Mouse (Mus musculus) hindlimb bud, embryonic 11.5 days (tissue): ENCODE results near the gene Trpv2.

Experiments used
- DNase-seq: peaks from one replicate; pipeline ENCODE4 v3.0.0-alpha.2; 2012; ENCODE audit warnings: low read depth, low spot score; ENCODE audit errors: extremely low spot score

The Trpv2 gene

GRCm38 (mm10) chr11:62603312-62604056 lies 29.2 kb downstream of the Trpv2 start:
- no peak for DNase-seq

GRCm38 (mm10) chr11:62604123-62604706 lies 29.9 kb downstream of the Trpv2 start:
- DNase-seq: no peak

- DNase-seq: no peak
Observed at GRCm38 (mm10) chr11:62604886-62605618, 30.8 kb downstream of the Trpv2 start.

GRCm38 (mm10) chr11:62605619-62606298 lies 31.5 kb downstream of the Trpv2 start:
- DNase-seq: no peak

- no peak for DNase-seq
Observed at GRCm38 (mm10) chr11:62606299-62607169, 32.2 kb downstream of the Trpv2 start.

GRCm38 (mm10) chr11:62607170-62607951 lies 33.1 kb downstream of the Trpv2 start:
- DNase-seq: no peak

- DNase-seq: no peak
Observed at GRCm38 (mm10) chr11:62607952-62608201, 33.6 kb downstream of the Trpv2 start.

- no peak for DNase-seq
Observed at GRCm38 (mm10) chr11:62608826-62609675, 34.8 kb downstream of the Trpv2 start.

- DNase-seq: no peak
Observed at GRCm38 (mm10) chr11:62610304-62610703, 36.0 kb downstream of the Trpv2 start.

- DNase-seq: no peak
Observed at GRCm38 (mm10) chr11:62612604-62613003, 38.3 kb downstream of the Trpv2 start.

GRCm38 (mm10) chr11:62613657-62614365 lies 39.5 kb downstream of the Trpv2 start:
- DNase-seq: peak; percentile 93

GRCm38 (mm10) chr11:62614876-62615410 lies 40.7 kb downstream of the Trpv2 start:
- no peak for DNase-seq

GRCm38 (mm10) chr11:62615456-62615855 lies 41.2 kb downstream of the Trpv2 start:
- DNase-seq: no peak

GRCm38 (mm10) chr11:62621079-62621478 lies 46.8 kb downstream of the Trpv2 start:
- DNase-seq: no peak

GRCm38 (mm10) chr11:62621586-62622283 lies 47.4 kb downstream of the Trpv2 start:
- DNase-seq: no peak

GRCm38 (mm10) chr11:62622850-62623249 lies 48.6 kb downstream of the Trpv2 start:
- no peak for DNase-seq
